Mouse (Mus musculus) gastrocnemius, adult 2 months (tissue): ENCODE results near the gene Gga2. TPM values are rescaled to one million over a fixed set of nuclear protein-coding genes. Genes with fewer than 3 reads are reported as not detected.

Experiments
- DNase-seq: peaks from one replicate; pipeline ENCODE4 v3.0.0; 2022
- H3K27ac ChIP-seq: fragments of 200-600 bp; 2 replicates; pipeline ENCODE4 v1.8.1; 2022; ENCODE audit warnings: mild to moderate bottlenecking
- H3K4me3 ChIP-seq: fragments of 200-600 bp; 2 replicates; pipeline ENCODE4 v1.8.1; 2022; ENCODE audit warnings: mild to moderate bottlenecking, moderate library complexity
- CTCF ChIP-seq: fragments of 200-600 bp; IDR thresholded peaks from 2 replicates; pipeline ENCODE4 v1.8.1; 2022; ENCODE audit warnings: antibody characterized with exemption, mild to moderate bottlenecking, moderate library complexity
- intact Hi-C: fragments of 180-260 bp; cut with DNase I; formaldehyde crosslinking; loops from one replicate; pipeline ENCODE4 v1.15.1; 2025
- total RNA-seq, 2 experiments: library from RNA; stranded (reverse); gene quantifications; 2 replicates each; pipeline ENCODE4 v1.2.3; 2021

The Gga2 gene
- total RNA-seq, 2 experiments from 2014 or later: 12.2 to 13.5 TPM

- DNase-seq: peak; percentile 55
- TF ChIP-seq CTCF: peak; percentile 67
- Histone ChIP-seq H3K27ac (no peak overlapping the region), H3K4me3 (no peak overlapping the region)
- intact Hi-C loops: loop anchor here (5.0 kb wide), 1 partner anchor 243 kb away; the partner anchor contains the start of gene Scnn1g
Measured at GRCm38 (mm10) chr7:121975031-121975430, 46.0 kb downstream of the Gga2 start.

DNA sequence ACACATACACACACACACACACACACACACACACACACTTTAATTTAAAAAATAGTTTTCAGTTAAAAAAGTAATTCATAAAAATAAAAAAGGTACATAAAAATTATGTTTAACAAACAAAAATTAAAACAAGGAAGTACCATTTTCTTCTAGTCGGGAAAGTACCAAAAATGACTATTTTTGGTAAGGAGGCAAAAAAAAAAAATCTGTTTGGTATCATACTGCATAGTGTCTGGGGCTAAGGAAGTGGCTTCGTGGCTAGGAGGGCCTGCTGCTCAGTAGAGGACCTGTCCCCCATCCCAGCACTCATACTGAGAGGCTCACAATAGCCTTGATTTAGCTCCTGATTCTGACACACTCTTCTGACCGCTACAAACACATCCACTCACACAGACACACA is 49.3 kb downstream of the Gga2 start:
- intact Hi-C loops: no loop called here
- no peak for TF ChIP-seq CTCF
- Histone ChIP-seq H3K4me3 (no peak overlapping the region), H3K27ac (no peak overlapping the region)
- no peak for DNase-seq

DNA sequence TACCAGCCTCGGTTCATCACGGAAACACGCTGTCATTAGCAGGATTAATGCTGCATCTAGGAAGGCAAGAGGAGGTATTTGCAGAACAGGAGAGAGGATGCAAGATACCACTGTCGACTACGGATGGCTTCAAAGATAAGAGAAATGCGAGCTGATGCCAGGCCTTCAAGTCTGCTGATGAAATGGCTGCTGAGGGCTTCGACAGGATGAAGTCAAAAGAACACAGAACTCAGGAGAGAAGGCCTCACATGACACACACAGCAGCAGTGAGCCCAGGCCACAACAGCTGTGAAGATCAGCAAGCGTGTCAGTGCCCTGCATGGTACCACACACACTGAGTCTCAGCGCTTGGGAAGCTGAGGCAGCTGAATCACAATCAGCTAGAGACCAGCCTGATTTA is 50.8 kb downstream of the Gga2 start:
- no peak overlapping the region for H3K27ac ChIP-seq
- no peak for TF ChIP-seq CTCF
- intact Hi-C loops: no loop called here
- no peak overlapping the region for H3K4me3 ChIP-seq
- no peak for DNase-seq

DNA sequence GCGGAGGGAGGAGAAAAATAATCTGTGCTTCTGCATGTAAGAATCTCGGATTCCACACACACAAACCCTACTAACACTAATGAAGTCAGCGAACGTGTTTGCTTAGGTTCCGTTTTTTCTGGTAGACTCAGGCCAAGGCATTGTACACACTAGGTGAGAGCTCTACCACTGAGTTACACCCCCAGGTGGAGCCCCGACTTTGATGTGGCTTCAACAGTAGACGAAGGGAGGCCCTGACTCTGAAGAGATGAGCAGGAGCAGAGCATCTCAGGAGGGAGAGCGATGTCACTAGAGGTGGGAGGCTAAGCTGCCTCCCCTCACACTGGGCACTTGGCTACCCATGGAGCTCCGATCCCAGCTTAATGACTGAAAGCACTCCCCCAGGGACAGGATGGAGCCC is 52.2 kb downstream of the Gga2 start:
- TF ChIP-seq CTCF: no peak
- H3K27ac ChIP-seq: no peak overlapping the region
- no peak for DNase-seq
- no peak overlapping the region for H3K4me3 ChIP-seq
- intact Hi-C loops: no loop called here

- no peak overlapping the region for H3K27ac ChIP-seq
- intact Hi-C loops: no loop called here
- TF ChIP-seq CTCF: no peak
Measured at GRCm38 (mm10) chr7:121968242-121968641, 52.8 kb downstream of the Gga2 start.

GRCm38 (mm10) chr7:121966169-121966568 is 54.9 kb downstream of the Gga2 start:
- intact Hi-C loops: no loop called here
- DNase-seq: no peak
- H3K4me3 ChIP-seq: no peak overlapping the region
- no peak overlapping the region for H3K27ac ChIP-seq
- TF ChIP-seq CTCF: no peak

More at GRCm38 (mm10) chr7:121968242-121968641, 52.8 kb downstream of the Gga2 start:
- no peak for DNase-seq
- no peak overlapping the region for H3K4me3 ChIP-seq

DNA sequence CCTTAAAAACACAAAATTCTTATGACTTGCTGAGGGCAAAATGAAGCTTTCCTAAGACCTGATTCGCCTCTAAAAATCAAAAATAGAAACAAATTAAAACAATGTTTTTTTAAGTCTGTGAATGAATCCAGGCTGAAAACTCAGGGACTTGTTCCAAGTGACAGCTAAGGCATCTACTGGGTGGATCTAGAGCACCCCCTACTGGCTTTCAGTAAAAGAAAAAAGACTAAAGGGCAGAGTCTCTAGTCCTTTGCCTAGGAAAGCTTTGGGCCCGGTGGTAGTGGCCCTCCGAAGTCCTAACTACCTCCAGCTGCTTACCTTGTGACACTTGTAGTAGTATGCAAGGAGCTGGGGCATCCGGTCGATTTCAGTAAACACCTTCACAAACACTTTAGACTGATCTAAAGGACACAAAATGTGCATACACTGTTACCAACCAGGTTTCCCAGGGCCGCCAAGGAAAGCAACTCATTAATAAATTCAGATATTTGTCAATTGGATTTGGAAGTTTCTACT is 57.1 kb downstream of the Gga2 start:
- intact Hi-C loops: loop anchor here (1.0 to 5.0 kb wide), 2 partner anchors 67 to 230 kb away; partner anchors contain the start of gene Scnn1g
- H3K27ac ChIP-seq: no peak overlapping the region
- DNase-seq: no peak
- no peak overlapping the region for H3K4me3 ChIP-seq
- TF ChIP-seq CTCF: peak; percentile 91

DNA sequence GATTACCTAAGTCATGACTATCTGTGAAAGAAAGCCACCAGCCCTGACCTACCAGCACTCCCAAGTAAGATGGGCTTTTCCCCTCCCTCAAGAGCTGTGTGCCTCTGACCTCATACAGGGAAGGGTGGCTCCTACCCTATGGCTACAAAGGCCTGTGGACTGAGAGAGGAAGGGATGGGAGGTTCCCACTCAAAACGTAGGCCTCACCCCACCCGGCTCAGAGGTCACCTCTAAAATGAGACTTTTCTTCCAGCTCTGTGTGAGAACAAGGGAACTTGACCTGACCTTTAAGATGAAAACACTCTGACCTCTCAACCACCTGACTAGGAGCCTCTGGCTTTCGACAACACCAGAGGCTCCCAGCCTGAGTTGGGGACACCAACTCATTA is 58.5 kb downstream of the Gga2 start:
- TF ChIP-seq CTCF: no peak
- H3K27ac ChIP-seq: no peak overlapping the region
- intact Hi-C loops: loop anchor here (5.0 kb wide), 1 partner anchor 65 kb away; no protein-coding TSS in a partner anchor

GRCm38 (mm10) chr7:121961913-121962570 is 59.0 kb downstream of the Gga2 start:
- intact Hi-C loops: loop anchor here (5.0 kb wide), 1 partner anchor 65 kb away; no protein-coding TSS in a partner anchor
- Histone ChIP-seq H3K27ac (no peak overlapping the region), H3K4me3 (no peak overlapping the region)
- no peak for TF ChIP-seq CTCF
- no peak for DNase-seq

More for the DNA sequence above, 58.5 kb downstream of the Gga2 start:
- H3K4me3 ChIP-seq: no peak overlapping the region
- no peak for DNase-seq

DNA sequence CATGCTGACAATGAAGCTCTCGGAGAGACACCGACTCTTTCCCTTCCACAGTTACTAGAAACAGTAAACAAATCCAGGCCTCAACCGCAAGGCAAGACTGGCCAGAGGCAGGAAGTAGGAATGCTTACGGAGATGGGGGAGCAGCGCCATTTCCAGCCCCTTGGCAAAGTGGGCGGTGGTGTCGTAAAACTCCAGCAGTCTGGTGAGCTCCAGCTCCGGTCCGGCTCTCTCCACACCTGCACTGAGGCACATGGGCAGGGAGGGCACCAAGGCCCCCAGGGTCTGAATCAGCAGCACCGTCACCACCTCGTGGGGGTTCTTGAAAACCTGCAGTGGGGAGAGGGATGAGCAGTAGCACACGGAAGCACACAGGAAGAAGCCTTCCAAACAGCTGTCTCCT is 65.2 kb downstream of the Gga2 start:
- Histone ChIP-seq H3K27ac (no peak overlapping the region), H3K4me3 (no peak overlapping the region)
- intact Hi-C loops: no loop called here
- TF ChIP-seq CTCF: no peak
- no peak for DNase-seq

- H3K4me3 ChIP-seq: no peak overlapping the region
- no peak for DNase-seq
- intact Hi-C loops: no loop called here
Measured at GRCm38 (mm10) chr7:121954891-121955669, 65.9 kb downstream of the Gga2 start.

DNA sequence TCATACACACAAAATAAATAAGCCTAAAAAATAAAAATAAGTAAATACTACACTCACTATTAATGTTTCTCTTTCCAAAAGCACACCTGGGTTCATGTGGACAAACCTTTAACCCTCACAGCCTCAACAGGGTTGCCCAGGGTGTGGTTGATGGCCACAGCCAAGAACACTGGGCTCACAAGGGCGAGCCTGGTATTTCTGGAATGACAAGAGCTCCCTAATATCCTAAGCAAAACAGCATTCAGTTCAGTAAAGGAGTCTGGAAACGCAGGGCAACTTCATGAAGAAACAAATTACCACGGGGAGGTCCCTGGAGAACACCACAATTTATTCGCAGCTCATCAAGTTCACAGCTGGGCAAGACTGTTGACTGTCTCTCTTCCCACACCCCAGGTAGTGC is 73.5 kb downstream of the Gga2 start:
- no peak for DNase-seq
- intact Hi-C loops: no loop called here
- Histone ChIP-seq H3K27ac (no peak overlapping the region), H3K4me3 (no peak overlapping the region)
- TF ChIP-seq CTCF: no peak

More at GRCm38 (mm10) chr7:121954891-121955669, 65.9 kb downstream of the Gga2 start:
- no peak overlapping the region for H3K27ac ChIP-seq
- no peak for TF ChIP-seq CTCF

DNA sequence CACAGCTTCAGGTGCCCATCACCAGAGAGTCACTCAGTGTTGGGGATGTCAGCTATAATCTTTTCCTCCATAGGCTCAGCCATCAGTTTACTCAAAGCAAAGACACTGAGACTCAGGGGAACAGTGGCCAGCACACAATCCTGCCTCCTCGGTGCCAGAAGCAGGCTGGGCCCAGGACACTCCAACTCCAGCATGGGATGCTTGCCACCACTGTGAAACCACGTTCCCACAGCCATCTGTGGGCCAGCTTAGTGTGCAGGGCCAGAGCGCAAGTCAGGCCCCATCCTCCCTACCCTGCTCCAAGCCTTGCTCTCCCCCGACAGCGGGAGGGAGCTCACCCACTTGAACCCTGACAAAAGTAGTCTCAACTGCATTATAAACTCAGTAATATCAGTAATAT is 74.8 kb downstream of the Gga2 start:
- H3K4me3 ChIP-seq: no peak overlapping the region
- intact Hi-C loops: no loop called here
- no peak overlapping the region for H3K27ac ChIP-seq
- DNase-seq: peak; percentile 35
- no peak for TF ChIP-seq CTCF
